ENCODE assay signal across 21 mouse cellular contexts in the genomic region with DNA sequence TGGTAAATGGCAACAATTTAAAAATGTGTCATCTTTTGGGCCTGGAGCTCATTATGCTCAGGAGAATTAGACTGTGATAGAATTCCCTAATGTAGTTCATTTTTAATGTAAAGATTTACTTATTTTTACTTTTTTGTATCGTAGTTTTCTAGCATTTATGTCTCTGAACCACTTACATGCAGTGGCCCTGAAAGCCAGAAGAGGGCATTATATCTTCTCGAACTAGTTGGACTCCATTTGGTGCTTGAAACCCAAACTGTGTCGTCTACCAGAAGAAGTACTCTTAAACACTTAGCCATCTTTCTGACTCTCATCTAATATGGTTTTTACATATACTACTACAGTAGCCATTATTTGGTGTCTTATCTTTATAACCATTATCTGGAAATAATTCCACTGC.
DNase-seq lines count a peak whose midpoint lies in the region; ATAC-seq and TF ChIP-seq lines count a peak whose summit lies in the region.
"Had no signal": no experiment of that assay in that cellular context is flagged by ENCODE, and none has a peak within 500 bp of the region (broad histone marks: within the 10 kb centered on the region; RNA-seq: fewer than 3 reads in every experiment).

No protein-coding gene starts in this region.

- H3K36me3 ChIP-seq in kidney, postnatal 0 days (ENCODE audit: insufficient read depth, low read length), result no peaks in the 10 kb centered on the region
- H3K36me3 ChIP-seq in ES-Bruce4 (ENCODE audit: control insufficient read depth, insufficient read depth, low read length, poor library complexity, severe bottlenecking), result no peaks in the 10 kb centered on the region
- H3K36me3 ChIP-seq in midbrain, embryonic 14.5 days (ENCODE audit: control insufficient read depth, insufficient read depth, low read length), result no peaks in the 10 kb centered on the region
- H3K36me3 ChIP-seq: embryonic facial prominence, embryonic 12.5 days; forebrain, embryonic 15.5 days; G1E; heart, embryonic 13.5 days; hindbrain, embryonic 15.5 days had no signal

- no peak for TF ChIP-seq EP300 in ES-Bruce4 (IDR thresholded peaks at IDR 0.05; ENCODE audit: insufficient read depth, low read depth, low read length)

- no peak for ATAC-seq in kidney, postnatal 0 days (replicated peaks; ENCODE audit: low FRiP score, low read depth)
- ATAC-seq in midbrain, embryonic 14.5 days (ENCODE audit: low FRiP score, low TSS enrichment), result no peak
- ATAC-seq: activated CD4-positive, CD25-positive, alpha-beta regulatory T cell, adult 4 months; CD4-positive, CD25-positive, alpha-beta regulatory T cell, adult 4 months; forebrain, embryonic 15.5 days; intestine, postnatal 0 days had no signal

- H3K4me3 ChIP-seq in kidney, postnatal 0 days (replicated peaks; ENCODE audit: low read depth, low read length), result no peak overlapping the region
- H3K4me3 ChIP-seq in ES-Bruce4 (ENCODE audit: low read depth, low read length), result no peak overlapping the region
- no peak overlapping the region for H3K4me3 ChIP-seq in midbrain, embryonic 14.5 days (replicated peaks; ENCODE audit: low read depth, low read length)
- H3K4me3 ChIP-seq: embryonic facial prominence, embryonic 12.5 days; forebrain, embryonic 15.5 days; heart, embryonic 13.5 days; hindbrain, embryonic 15.5 days had no signal

- DNase-seq in kidney, postnatal 0 days (ENCODE audit: low spot score), result no peak
- DNase-seq in kidney, adult 9 months, result no peak
- DNase-seq in A20 (ENCODE audit: low read depth, low spot score), result peak; percentile 20
- peak; percentile 23 for DNase-seq in brain, adult 2 months (ENCODE audit: low read depth, low spot score)
- DNase-seq in midbrain, embryonic 14.5 days, result no peak
- DNase-seq in lung, postnatal 4 days, result no peak
- DNase-seq: adrenal gland, postnatal 36 days; B cell, adult 2 months; cerebellum, adult 11-12 months; gastrocnemius, postnatal 36 days; heart, adult 11 months; heart, postnatal 36 days had no signal

- H3K4me1 ChIP-seq in kidney, postnatal 0 days (replicated peaks; ENCODE audit: insufficient read depth, low read length), result no peaks in the 10 kb centered on the region
- no peaks in the 10 kb centered on the region for H3K4me1 ChIP-seq in ES-Bruce4 (ENCODE audit: control insufficient read depth, insufficient read depth, low read length)
- no peaks in the 10 kb centered on the region for H3K4me1 ChIP-seq in midbrain, embryonic 14.5 days (ENCODE audit: control insufficient read depth, insufficient read depth, low read length)
- H3K4me1 ChIP-seq: embryonic facial prominence, embryonic 12.5 days; forebrain, embryonic 15.5 days; heart, embryonic 13.5 days; hindbrain, embryonic 15.5 days had no signal

- no peaks in the 10 kb centered on the region for H3K9me3 ChIP-seq in kidney, postnatal 0 days (replicated peaks; ENCODE audit: low read length)
- no peaks in the 10 kb centered on the region for H3K9me3 ChIP-seq in ES-Bruce4 (replicated peaks; ENCODE audit: control insufficient read depth, insufficient read depth, low read length, poor library complexity, severe bottlenecking)
- H3K9me3 ChIP-seq in midbrain, embryonic 14.5 days (ENCODE audit: control insufficient read depth, low read length), result no peaks in the 10 kb centered on the region
- H3K9me3 ChIP-seq: embryonic facial prominence, embryonic 12.5 days; forebrain, embryonic 15.5 days; G1E; heart, embryonic 13.5 days; hindbrain, embryonic 15.5 days had no signal

- TF ChIP-seq POLR2A in ES-Bruce4 (IDR thresholded peaks at IDR 0.05; ENCODE audit: insufficient read depth, low read length), result no peak

- H3K27ac ChIP-seq in kidney, postnatal 0 days, result no peak overlapping the region
- H3K27ac ChIP-seq in ES-Bruce4 (ENCODE audit: insufficient read depth, low read length), result no peak overlapping the region
- H3K27ac ChIP-seq in midbrain, embryonic 14.5 days (replicated peaks; ENCODE audit: low read depth, low read length), result no peak overlapping the region
- H3K27ac ChIP-seq: embryonic facial prominence, embryonic 12.5 days; forebrain, embryonic 15.5 days; heart, embryonic 13.5 days; hindbrain, embryonic 15.5 days had no signal

- 76% methylated on average over 3 of the region's 3 CpGs for WGBS in kidney, postnatal 0 days
- 83% methylated on average over 3 of the region's 3 CpGs for WGBS in midbrain, embryonic 14.5 days

- no peaks in the 10 kb centered on the region for H3K27me3 ChIP-seq in kidney, postnatal 0 days (ENCODE audit: insufficient read depth, low read length)
- no peaks in the 10 kb centered on the region for H3K27me3 ChIP-seq in ES-Bruce4 (ENCODE audit: control insufficient read depth, insufficient read depth, low read length, poor library complexity, severe bottlenecking)
- no peaks in the 10 kb centered on the region for H3K27me3 ChIP-seq in midbrain, embryonic 14.5 days (ENCODE audit: control insufficient read depth, insufficient read depth, low read length)
- H3K27me3 ChIP-seq: embryonic facial prominence, embryonic 12.5 days; forebrain, embryonic 15.5 days; heart, embryonic 13.5 days; hindbrain, embryonic 15.5 days had no signal

- TF ChIP-seq CTCF in kidney, postnatal 0 days (IDR thresholded peaks at IDR 0.05; ENCODE audit: low read depth), result peak; percentile 16; the same call in 1 of the 2 replicates
- TF ChIP-seq CTCF in ES-Bruce4 (IDR thresholded peaks at IDR 0.05; ENCODE audit: low read depth, low read length), result peak; percentile 2

- H3K9ac ChIP-seq in kidney, postnatal 0 days (ENCODE audit: low read depth, low read length), result no peak overlapping the region
- H3K9ac ChIP-seq in ES-Bruce4 (ENCODE audit: low read depth, poor library complexity, severe bottlenecking), result no peak overlapping the region
- no peak overlapping the region for H3K9ac ChIP-seq in midbrain, embryonic 14.5 days (replicated peaks; ENCODE audit: low read length)
- H3K9ac ChIP-seq: embryonic facial prominence, embryonic 12.5 days; forebrain, embryonic 15.5 days; heart, embryonic 13.5 days; hindbrain, embryonic 15.5 days had no signal

- H3K4me2 ChIP-seq in kidney, postnatal 0 days (ENCODE audit: low read length), result no peak overlapping the region
- H3K4me2 ChIP-seq in midbrain, embryonic 14.5 days (ENCODE audit: low read length), result no peak overlapping the region
- H3K4me2 ChIP-seq: embryonic facial prominence, embryonic 12.5 days; forebrain, embryonic 15.5 days; heart, embryonic 13.5 days; hindbrain, embryonic 15.5 days had no signal

Comparison
In these comparisons a context has a peak if more than half of its experiments do, and no peak if none do; other contexts are left out.
1. DNase-seq: peak in A20 (single experiment) and brain, adult 2 months (single experiment); none in kidney, postnatal 0 days (single experiment), kidney, adult 9 months (single experiment), midbrain, embryonic 14.5 days (single experiment) and lung, postnatal 4 days (0 of 2).